Mouse (Mus musculus): ENCODE results near the gene Cnot10.

The Cnot10 gene

GRCm38 (mm10) chr9:114578646-114579045 lies 61.3 kb downstream of the Cnot10 start:
- peak; percentile 10 for DNase-seq (ENCODE audit: low spot score)

GRCm38 (mm10) chr9:114576001-114576400 lies 64.0 kb downstream of the Cnot10 start:
- DNase-seq (ENCODE audit: low spot score) = no peak

GRCm38 (mm10) chr9:114573528-114573927 lies 66.5 kb downstream of the Cnot10 start:
- no peak for DNase-seq (ENCODE audit: low spot score)

GRCm38 (mm10) chr9:114568682-114569474 lies 71.1 kb downstream of the Cnot10 start:
- DNase-seq (ENCODE audit: low spot score) = no peak

- DNase-seq (ENCODE audit: low spot score) = no peak
Observed at GRCm38 (mm10) chr9:114564667-114565066, 75.3 kb downstream of the Cnot10 start.

GRCm38 (mm10) chr9:114563761-114564606 lies 76.0 kb downstream of the Cnot10 start, which contains the start of gene Trim71:
Gene Trim71 (minus strand): TSS chr9:114564369.
- DNase-seq (ENCODE audit: low spot score) = no peak

- no peak for DNase-seq (ENCODE audit: low spot score)
Observed at GRCm38 (mm10) chr9:114562919-114563751, 76.8 kb downstream of the Cnot10 start.

GRCm38 (mm10) chr9:114562031-114562918 lies 77.7 kb downstream of the Cnot10 start:
- DNase-seq (ENCODE audit: low spot score) = no peak

GRCm38 (mm10) chr9:114561671-114561971 lies 78.4 kb downstream of the Cnot10 start:
- no peak for DNase-seq (ENCODE audit: low spot score)

- no peak for DNase-seq (ENCODE audit: low spot score)
Observed at GRCm38 (mm10) chr9:114560771-114561670, 79.0 kb downstream of the Cnot10 start.

- DNase-seq (ENCODE audit: low spot score) = no peak
Observed at GRCm38 (mm10) chr9:114560141-114560540, 79.8 kb downstream of the Cnot10 start.

GRCm38 (mm10) chr9:114557086-114557485 lies 82.9 kb downstream of the Cnot10 start:
- DNase-seq (ENCODE audit: low spot score) = no peak

GRCm38 (mm10) chr9:114556276-114556855 lies 83.6 kb downstream of the Cnot10 start:
- no peak for DNase-seq (ENCODE audit: low spot score)

GRCm38 (mm10) chr9:114554355-114554979 lies 85.5 kb downstream of the Cnot10 start:
- peak; percentile 38 for DNase-seq (ENCODE audit: low spot score)

GRCm38 (mm10) chr9:114553828-114554227 lies 86.2 kb downstream of the Cnot10 start:
- no peak for DNase-seq (ENCODE audit: low spot score)

- DNase-seq (ENCODE audit: low spot score) = no peak
Observed at GRCm38 (mm10) chr9:114550033-114550432, 90.0 kb downstream of the Cnot10 start.

- no peak for DNase-seq (ENCODE audit: low spot score)
Observed at GRCm38 (mm10) chr9:114549117-114549516, 90.9 kb downstream of the Cnot10 start.

GRCm38 (mm10) chr9:114548496-114548895 lies 91.5 kb downstream of the Cnot10 start:
- no peak for DNase-seq (ENCODE audit: low spot score)

GRCm38 (mm10) chr9:114547643-114548077 lies 92.3 kb downstream of the Cnot10 start:
- DNase-seq (ENCODE audit: low spot score) = no peak

Data from lung, postnatal 25 days (tissue).